8 mouse cellular contexts compared by ENCODE assay signal in genomic region chrX:133687666-133688151, GRCm38 (mm10). TPM values are rescaled to one million over a fixed set of nuclear protein-coding genes. Genes with fewer than 3 reads are reported as not detected.
A peak's percentile ranks its signal among the peaks of the same experiment; 100 is the strongest.
DNase-seq lines count a peak whose midpoint lies in the region; ATAC-seq and TF ChIP-seq lines count a peak whose summit lies in the region.

No protein-coding gene starts in this region.

- TF ChIP-seq CTCF in hindbrain, postnatal 0 days (IDR thresholded peaks at IDR 0.05; ENCODE audit: low read depth) = no peak

- peak overlapping the region; percentile 70 for H3K4me2 ChIP-seq in embryonic facial prominence, embryonic 13.5 days
- peak overlapping the region; percentile 70 for H3K4me2 ChIP-seq in hindbrain, postnatal 0 days (ENCODE audit: low read depth, low read length)
- peak overlapping the region; percentile 77 for H3K4me2 ChIP-seq in midbrain, embryonic 13.5 days (replicated peaks)

- no peaks in the 10 kb centered on the region for H3K36me3 ChIP-seq in embryonic facial prominence, embryonic 13.5 days
- no peaks in the 10 kb centered on the region for H3K36me3 ChIP-seq in hindbrain, postnatal 0 days (ENCODE audit: insufficient read depth, low read length)
- H3K36me3 ChIP-seq in midbrain, embryonic 13.5 days = no peaks in the 10 kb centered on the region

- 22% methylated on average over 22 of the region's 37 CpGs for WGBS in embryonic facial prominence, embryonic 13.5 days
- WGBS in hindbrain, postnatal 0 days = 26% methylated on average over 25 of the region's 37 CpGs
- WGBS in midbrain, embryonic 13.5 days = 28% methylated on average over 36 of the region's 37 CpGs

- H3K4me3 ChIP-seq in embryonic facial prominence, embryonic 13.5 days = peak overlapping the region; percentile 55
- H3K4me3 ChIP-seq in hindbrain, postnatal 0 days (ENCODE audit: low read length) = peak overlapping the region; percentile 53
- H3K4me3 ChIP-seq in midbrain, embryonic 13.5 days (replicated peaks) = peak overlapping the region; percentile 58

- peak; percentile 19 for DNase-seq in kidney, adult 18-20 months
- no peak for DNase-seq in kidney, adult 8-10 months
- peak; percentile 47 for DNase-seq in NIH3T3 (ENCODE audit: low read depth)
- DNase-seq in hindbrain, postnatal 0 days (ENCODE audit: low spot score) = peak; percentile 27
- DNase-seq in spleen, postnatal 14 days (ENCODE audit: low spot score in 2 of 2) = no peak
- DNase-seq in thymus, postnatal 0 days (ENCODE audit: low spot score) = no peak

- no peak overlapping the region for H3K27ac ChIP-seq in embryonic facial prominence, embryonic 13.5 days
- H3K27ac ChIP-seq in hindbrain, postnatal 0 days = peak overlapping the region; percentile 69
- H3K27ac ChIP-seq in midbrain, embryonic 13.5 days = peak overlapping the region; percentile 81

- H3K27me3 ChIP-seq in embryonic facial prominence, embryonic 13.5 days = peaks cover 56% of the 10 kb centered on the region
- H3K27me3 ChIP-seq in hindbrain, postnatal 0 days (ENCODE audit: insufficient read depth, low read length) = no peaks in the 10 kb centered on the region
- H3K27me3 ChIP-seq in midbrain, embryonic 13.5 days = 0 out of 2 replicates have a peak, but pooled peaks cover 3% of the 10 kb centered on the region

- ATAC-seq in embryonic facial prominence, embryonic 13.5 days (ENCODE audit: insufficient number of reproducible peaks, insufficient read depth, low FRiP score, low TSS enrichment, low read depth) = peak; percentile 60; the same call in 1 of the 2 replicates
- peak; percentile 9; the same call in 1 of the 2 replicates for ATAC-seq in hindbrain, postnatal 0 days
- ATAC-seq in midbrain, embryonic 13.5 days = peak; percentile 15

- peak overlapping the region; percentile 69 for H3K9ac ChIP-seq in embryonic facial prominence, embryonic 13.5 days
- peak overlapping the region; percentile 49 for H3K9ac ChIP-seq in hindbrain, postnatal 0 days (replicated peaks; ENCODE audit: low read length)
- H3K9ac ChIP-seq in midbrain, embryonic 13.5 days (replicated peaks) = peak overlapping the region; percentile 69

- H3K4me1 ChIP-seq in embryonic facial prominence, embryonic 13.5 days = no peaks in the 10 kb centered on the region
- H3K4me1 ChIP-seq in hindbrain, postnatal 0 days (ENCODE audit: insufficient read depth, low read length) = no peaks in the 10 kb centered on the region
- H3K4me1 ChIP-seq in midbrain, embryonic 13.5 days (replicated peaks) = peaks cover 10% of the 10 kb centered on the region

- H3K9me3 ChIP-seq in embryonic facial prominence, embryonic 13.5 days = no peaks in the 10 kb centered on the region
- no peaks in the 10 kb centered on the region for H3K9me3 ChIP-seq in hindbrain, postnatal 0 days (ENCODE audit: low read length)
- no peaks in the 10 kb centered on the region for H3K9me3 ChIP-seq in midbrain, embryonic 13.5 days

RNA-seq across cellular contexts. Expression of gene Pcdh19, which starts 1.1 kb away (rescaled TPM):
- 8.2 and 10.6 TPM in 2 replicates for polyA plus RNA-seq in embryonic facial prominence, embryonic 13.5 days (2015; fragmentation: Nextera tagmentation; extraction: Ambion mirVana)
- total RNA-seq in hindbrain, postnatal 0 days (2014; rRNA removed) = 41.4 and 47.9 TPM in 2 replicates
- polyA plus RNA-seq in hindbrain, postnatal 0 days (2015; fragmentation: Nextera tagmentation; extraction: Ambion mirVana) = 19.7 and 20.9 TPM in 2 replicates
- 14.4 and 15.2 TPM in 2 replicates for polyA plus RNA-seq in midbrain, embryonic 13.5 days (2015; fragmentation: Nextera tagmentation; extraction: Ambion mirVana)
- polyA plus RNA-seq in thymus, postnatal 0 days (2015; fragmentation: Nextera tagmentation; extraction: Ambion mirVana) = 0.77 and 0.88 TPM in 2 replicates

Comparison
In these comparisons a context has a peak if more than half of its experiments do, and no peak if none do; other contexts are left out.
1. DNase-seq: peak in kidney, adult 18-20 months (single experiment), NIH3T3 (single experiment) and hindbrain, postnatal 0 days (single experiment); none in kidney, adult 8-10 months (0 of 2), spleen, postnatal 14 days (0 of 2) and thymus, postnatal 0 days (single experiment).
2. ATAC-seq: peak in every context shown above with its lines; median percentile 60 in embryonic facial prominence, embryonic 13.5 days; 15 in midbrain, embryonic 13.5 days; 9 in hindbrain, postnatal 0 days.
3. Peak in every context shown above with its lines, with median percentiles within 50 percentile points of each other: H3K4me2 ChIP-seq, H3K4me3 ChIP-seq and H3K9ac ChIP-seq.